Mouse (Mus musculus): ENCODE results near the gene Cilp. TPM values are rescaled to one million over a fixed set of nuclear protein-coding genes. Genes with fewer than 3 reads are reported as not detected.

Gene Cilp
- polyA plus RNA-seq, 1 experiment from 2014 or later, result 1.9 TPM

DNA sequence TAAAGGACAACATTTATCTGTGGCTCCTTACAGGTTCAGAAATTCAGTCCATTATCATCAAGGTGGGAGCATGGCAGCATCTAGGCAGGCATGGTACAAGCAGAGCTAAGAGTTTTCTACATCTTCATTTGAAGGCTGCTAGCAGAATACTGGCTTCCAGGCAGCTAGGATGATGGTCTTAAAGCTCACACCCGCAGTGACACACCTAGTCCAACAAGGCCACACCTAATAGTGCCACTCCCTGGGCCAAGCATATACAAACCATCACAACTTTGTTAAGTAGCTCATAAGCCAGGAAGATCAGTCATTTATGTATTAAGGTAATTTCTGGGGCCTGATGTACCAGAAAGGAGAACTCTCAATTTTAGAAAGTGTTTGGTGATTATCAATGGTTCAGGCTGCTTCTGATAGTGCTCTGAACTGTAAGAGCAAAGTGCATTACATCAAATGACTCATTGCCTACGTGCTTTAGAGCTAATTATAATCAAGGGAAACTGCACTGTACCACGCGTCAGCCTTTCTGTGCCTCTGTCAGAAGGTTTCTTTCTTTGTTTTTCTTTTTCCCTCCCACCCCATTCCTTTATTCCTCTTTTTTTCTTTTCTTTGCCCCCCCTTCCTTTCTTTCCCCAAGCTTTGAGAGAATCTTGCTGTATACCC, 37.5 kb downstream of the Cilp start:
- Histone ChIP-seq H3K4me1 (no peaks in the 10 kb centered on the region), H3K27ac (no peak overlapping the region), H3K4me3 (no peak overlapping the region), H3K4me2 (replicated peaks) (no peak overlapping the region), H3K27me3 (no peaks in the 10 kb centered on the region), H3K9me3 (no peaks in the 10 kb centered on the region), H3K36me3 (peaks cover 80% of the 10 kb centered on the region), H3K9ac (no peak overlapping the region)
- no peak for ATAC-seq (ENCODE audit: low FRiP score, low read depth)
- WGBS, result 97% methylated on average over 4 of the region's 4 CpGs

DNA sequence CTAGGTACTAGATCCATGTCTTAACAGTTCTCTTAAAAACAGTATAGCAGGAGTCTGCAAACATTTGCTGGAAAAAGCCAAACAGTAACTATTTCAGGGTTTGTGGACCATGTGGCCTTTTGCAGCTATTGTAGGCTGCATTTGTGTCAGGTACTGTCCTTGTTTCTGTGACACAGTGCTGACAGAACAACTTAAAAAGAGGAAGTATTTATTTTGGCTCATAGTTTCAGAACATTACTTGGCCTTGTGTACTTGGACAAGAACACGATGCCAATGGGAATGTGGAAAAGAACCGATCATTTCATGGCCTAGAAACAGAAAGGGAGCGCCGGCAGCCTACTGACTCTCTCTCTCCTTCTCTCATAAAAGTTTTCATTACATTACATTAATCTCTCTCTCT, 38.6 kb downstream of the Cilp start:
- Histone ChIP-seq H3K9me3 (no peaks in the 10 kb centered on the region), H3K27ac (no peak overlapping the region), H3K4me1 (no peaks in the 10 kb centered on the region), H3K36me3 (peaks cover 81% of the 10 kb centered on the region), H3K27me3 (no peaks in the 10 kb centered on the region), H3K4me3 (no peak overlapping the region), H3K9ac (no peak overlapping the region), H3K4me2 (replicated peaks) (no peak overlapping the region)
- ATAC-seq (ENCODE audit: low FRiP score, low read depth), result no peak
- WGBS, result 95% methylated on average over 4 of the region's 4 CpGs

DNA sequence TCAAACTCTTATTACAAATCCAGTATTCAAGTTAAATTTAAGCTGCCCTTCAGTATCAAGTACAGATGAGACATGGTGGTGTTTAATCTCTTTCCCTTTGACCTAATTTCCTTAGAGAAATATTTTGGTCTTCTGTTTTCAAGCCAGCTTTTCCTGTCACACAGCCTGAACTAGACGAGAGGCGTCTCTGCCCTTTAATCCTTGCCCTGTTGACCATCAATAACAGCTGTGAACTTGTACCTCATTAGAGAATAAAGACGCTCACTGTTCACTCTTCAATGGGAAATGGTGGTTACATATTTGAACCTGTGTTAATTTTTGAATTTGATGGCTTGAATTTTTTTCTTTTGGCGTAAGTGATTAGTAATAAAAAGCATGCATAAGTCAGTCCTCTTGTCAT, 39.3 kb downstream of the Cilp start:
- no peaks in the 10 kb centered on the region for H3K4me1 ChIP-seq
- H3K27me3 ChIP-seq, result no peaks in the 10 kb centered on the region
- no peak overlapping the region for H3K4me3 ChIP-seq
- H3K4me2 ChIP-seq (replicated peaks), result no peak overlapping the region
- H3K9ac ChIP-seq, result no peak overlapping the region
- H3K36me3 ChIP-seq, result peaks cover 86% of the 10 kb centered on the region
- no peak for ATAC-seq (ENCODE audit: low FRiP score, low read depth)
- 65% methylated on average over 4 of the region's 4 CpGs for WGBS
- H3K9me3 ChIP-seq, result no peaks in the 10 kb centered on the region
- H3K27ac ChIP-seq, result no peak overlapping the region

DNA sequence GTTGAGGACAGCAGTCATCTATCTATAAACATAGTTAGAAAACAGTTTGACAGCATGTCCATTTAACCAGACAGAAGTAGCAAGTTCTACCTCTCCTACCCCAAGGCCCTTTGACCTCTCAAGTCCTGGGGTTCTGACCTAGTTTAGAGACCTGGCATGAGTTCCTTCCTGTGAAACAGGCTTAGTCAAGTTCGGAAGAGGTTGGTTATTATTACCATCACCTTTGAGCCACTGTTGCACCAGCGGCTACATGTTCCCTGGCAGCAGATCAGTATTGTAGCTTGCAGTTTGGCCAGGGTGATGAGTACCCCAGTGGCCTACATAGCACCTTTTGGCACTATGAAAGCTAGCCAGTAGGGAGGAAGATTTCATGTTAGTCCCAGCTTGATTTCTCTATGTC, 41.7 kb downstream of the Cilp start:
- Histone ChIP-seq H3K9me3 (no peaks in the 10 kb centered on the region), H3K27ac (no peak overlapping the region), H3K4me1 (no peaks in the 10 kb centered on the region), H3K27me3 (no peaks in the 10 kb centered on the region), H3K4me2 (replicated peaks) (no peak overlapping the region), H3K36me3 (peaks cover 76% of the 10 kb centered on the region), H3K4me3 (no peak overlapping the region), H3K9ac (no peak overlapping the region)
- ATAC-seq (ENCODE audit: low FRiP score, low read depth), result no peak
- WGBS, result 92% methylated on average over 2 of the region's 2 CpGs

DNA sequence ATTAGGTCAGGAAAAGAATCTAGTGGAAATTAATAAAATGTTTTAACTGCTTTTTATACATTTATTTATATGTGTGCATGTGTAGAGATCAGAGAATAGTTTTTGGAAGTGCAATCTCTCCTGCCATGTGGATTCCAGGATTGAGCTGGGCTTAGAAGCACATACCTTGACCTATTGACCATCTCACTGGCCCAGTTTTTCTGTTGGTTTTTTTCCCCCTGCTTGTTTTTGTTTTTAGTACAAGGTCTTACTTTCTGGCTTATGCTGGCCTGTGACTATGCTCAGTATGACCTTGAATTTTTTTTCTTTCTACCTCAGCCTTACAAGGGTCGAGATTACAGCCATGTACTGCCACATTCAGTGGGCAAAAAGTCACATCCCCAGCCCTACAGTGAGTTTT, 43.0 kb downstream of the Cilp start:
- no peak for ATAC-seq (ENCODE audit: low FRiP score, low read depth)
- WGBS, result 84% methylated on average over 1 of the region's 1 CpGs

DNA sequence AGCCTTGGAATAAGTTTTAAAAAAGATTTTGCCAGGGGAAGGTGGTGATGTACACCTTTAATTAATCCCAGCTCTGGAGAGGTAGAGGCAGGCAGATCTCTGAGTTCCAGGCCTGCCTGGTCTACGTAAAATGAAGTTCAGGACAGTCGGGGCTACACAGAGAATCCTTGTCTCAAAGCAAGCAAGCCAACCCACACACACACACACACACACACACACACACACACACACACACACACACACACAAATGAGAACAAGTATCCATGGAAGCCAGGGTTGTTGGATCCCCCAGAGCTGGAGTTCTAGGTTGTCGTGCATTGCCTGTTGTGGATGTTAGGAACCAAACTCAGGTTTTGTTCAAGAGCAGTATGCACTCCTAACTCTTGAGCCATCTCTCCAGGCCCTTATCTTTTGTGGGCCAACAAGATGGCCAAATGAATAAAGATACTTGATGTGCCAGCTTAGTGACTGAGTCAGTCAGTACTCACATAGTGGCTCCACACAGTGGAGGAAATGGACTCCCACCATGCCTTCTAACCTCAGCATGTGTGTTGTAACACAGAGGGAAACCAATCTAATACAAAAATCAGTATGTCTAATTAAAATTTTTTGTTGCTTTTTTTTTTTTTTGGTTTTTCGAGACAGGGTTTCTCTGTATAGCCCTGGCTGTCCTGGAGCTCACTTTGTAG, 47.8 kb downstream of the Cilp start:
- 96% methylated on average over 4 of the region's 4 CpGs for WGBS
- Histone ChIP-seq H3K27ac (no peak overlapping the region), H3K27me3 (no peaks in the 10 kb centered on the region), H3K9me3 (no peaks in the 10 kb centered on the region), H3K36me3 (peaks cover 65% of the 10 kb centered on the region), H3K4me3 (no peak overlapping the region), H3K4me1 (no peaks in the 10 kb centered on the region), H3K4me2 (replicated peaks) (no peak overlapping the region), H3K9ac (no peak overlapping the region)
- no peak for ATAC-seq (ENCODE audit: low FRiP score, low read depth)

More for the DNA sequence above, 43.0 kb downstream of the Cilp start:
- Histone ChIP-seq H3K36me3 (peaks cover 76% of the 10 kb centered on the region), H3K27ac (no peak overlapping the region), H3K9ac (no peak overlapping the region), H3K9me3 (no peaks in the 10 kb centered on the region), H3K27me3 (no peaks in the 10 kb centered on the region), H3K4me2 (replicated peaks) (no peak overlapping the region), H3K4me3 (no peak overlapping the region), H3K4me1 (no peaks in the 10 kb centered on the region)

DNA sequence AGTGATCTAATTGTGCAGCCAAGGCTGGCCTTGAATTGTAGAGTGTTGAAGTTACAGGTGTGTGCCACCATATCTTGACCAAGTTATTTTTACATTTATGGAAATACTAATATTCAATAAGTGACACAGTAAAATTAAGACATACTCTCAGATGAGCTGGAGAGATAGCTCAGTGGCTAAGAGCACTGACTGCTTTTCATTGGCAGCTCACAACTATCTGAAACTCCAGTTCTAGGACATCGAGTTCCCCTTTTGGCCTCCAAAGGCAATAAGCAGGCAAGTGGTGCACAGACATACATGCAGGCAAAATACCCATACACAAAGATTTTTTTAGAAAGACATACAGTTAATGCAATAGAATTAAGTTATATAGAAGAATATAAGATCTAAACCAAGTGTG, 48.9 kb downstream of the Cilp start:
- no peaks in the 10 kb centered on the region for H3K27me3 ChIP-seq
- H3K4me1 ChIP-seq, result no peaks in the 10 kb centered on the region
- ATAC-seq (ENCODE audit: low FRiP score, low read depth), result no peak
- no peak overlapping the region for H3K4me2 ChIP-seq (replicated peaks)
- 96% methylated on average over 1 of the region's 1 CpGs for WGBS
- H3K4me3 ChIP-seq, result no peak overlapping the region
- H3K36me3 ChIP-seq, result peaks cover 64% of the 10 kb centered on the region
- H3K9ac ChIP-seq, result no peak overlapping the region
- H3K9me3 ChIP-seq, result no peaks in the 10 kb centered on the region
- H3K27ac ChIP-seq, result no peak overlapping the region

DNA sequence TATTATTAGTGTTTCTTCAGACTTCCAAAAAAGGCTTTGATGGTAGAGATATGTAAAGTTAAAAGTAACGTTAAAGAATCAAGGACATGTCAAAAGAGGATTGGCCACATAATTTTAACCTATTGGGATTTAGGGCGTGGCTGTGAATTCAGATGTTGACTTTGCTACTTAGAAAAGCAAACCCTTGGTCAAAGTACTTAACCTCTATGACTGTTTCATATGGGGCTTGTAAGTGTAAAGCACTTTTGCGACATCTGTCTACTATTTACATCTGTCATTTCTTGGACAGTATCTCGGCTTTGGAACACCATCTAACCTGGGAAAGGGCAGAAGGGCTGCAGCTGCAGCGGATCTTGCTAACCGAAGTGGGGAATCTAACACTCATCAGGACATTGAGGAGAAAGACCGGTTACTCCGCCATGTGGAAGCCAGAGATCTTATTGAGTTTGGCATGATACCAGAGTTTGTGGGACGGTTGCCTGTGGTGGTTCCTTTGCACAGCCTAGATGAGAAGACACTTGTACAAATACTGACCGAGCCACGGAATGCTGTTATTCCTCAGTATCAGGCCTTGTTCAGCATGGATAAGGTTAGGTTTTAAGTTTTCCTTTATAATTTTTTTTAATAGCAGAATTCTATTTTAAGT, 57.4 kb downstream of the Cilp start:
- no peaks in the 10 kb centered on the region for H3K27me3 ChIP-seq
- no peak for ATAC-seq (ENCODE audit: low FRiP score, low read depth)
- no peaks in the 10 kb centered on the region for H3K9me3 ChIP-seq
- no peak overlapping the region for H3K4me2 ChIP-seq (replicated peaks)
- no peak overlapping the region for H3K4me3 ChIP-seq
- peaks cover 71% of the 10 kb centered on the region for H3K36me3 ChIP-seq
- H3K9ac ChIP-seq, result no peak overlapping the region
- no peaks in the 10 kb centered on the region for H3K4me1 ChIP-seq
- H3K27ac ChIP-seq, result no peak overlapping the region
- WGBS, result 89% methylated on average over 11 of the region's 11 CpGs

DNA sequence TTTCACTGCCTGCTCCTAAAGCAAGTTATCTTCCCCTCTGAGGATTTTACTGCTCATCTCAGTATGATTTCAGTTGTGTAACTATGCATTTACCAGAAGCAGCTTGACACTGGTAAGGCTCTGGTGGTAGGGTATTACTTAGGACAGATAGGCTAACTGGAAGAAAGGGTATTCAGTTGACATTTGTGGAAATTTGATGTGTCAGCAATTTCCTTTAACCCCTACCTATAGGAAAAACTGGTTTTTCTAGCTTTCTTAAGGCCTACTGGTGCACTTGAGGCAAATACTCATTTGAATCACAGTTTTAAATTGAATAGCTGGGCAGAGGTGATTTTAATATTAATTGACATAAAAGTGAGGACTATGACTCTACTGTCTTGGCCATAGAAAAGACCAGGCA, 61.0 kb downstream of the Cilp start:
- Histone ChIP-seq H3K36me3 (peaks cover 85% of the 10 kb centered on the region), H3K4me2 (replicated peaks) (no peak overlapping the region), H3K4me3 (no peak overlapping the region), H3K9me3 (no peaks in the 10 kb centered on the region), H3K27me3 (no peaks in the 10 kb centered on the region), H3K27ac (no peak overlapping the region), H3K4me1 (no peaks in the 10 kb centered on the region), H3K9ac (no peak overlapping the region)
- ATAC-seq (ENCODE audit: low FRiP score, low read depth), result no peak

DNA sequence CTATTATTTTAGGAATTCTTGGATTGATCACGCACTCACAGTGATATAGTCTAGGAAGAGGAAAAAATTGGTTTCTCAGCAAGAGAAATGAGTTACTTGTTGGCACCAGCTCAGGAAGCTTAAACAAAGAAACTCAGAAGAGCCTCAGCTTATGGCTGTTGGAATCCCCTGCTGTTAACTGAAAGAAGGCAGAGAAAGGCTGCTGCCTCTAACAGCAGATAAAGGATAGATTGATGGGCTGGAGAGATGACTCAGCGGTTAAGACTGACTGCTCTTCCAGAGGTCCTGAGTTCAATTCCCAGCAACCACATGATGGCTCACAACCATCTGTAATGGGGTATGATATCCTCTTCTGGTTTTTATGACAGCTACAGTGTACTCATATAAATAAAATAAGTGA, 62.4 kb downstream of the Cilp start:
- peaks cover 83% of the 10 kb centered on the region for H3K36me3 ChIP-seq
- no peaks in the 10 kb centered on the region for H3K27me3 ChIP-seq

More for the DNA sequence above, 62.4 kb downstream of the Cilp start:
- Histone ChIP-seq H3K4me1 (no peaks in the 10 kb centered on the region), H3K9me3 (no peaks in the 10 kb centered on the region), H3K4me2 (replicated peaks) (no peak overlapping the region), H3K9ac (no peak overlapping the region), H3K27ac (no peak overlapping the region), H3K4me3 (no peak overlapping the region)
- ATAC-seq (ENCODE audit: low FRiP score, low read depth), result no peak
- WGBS, result 96% methylated on average over 2 of the region's 2 CpGs
